Mouse (Mus musculus) liver, postnatal 0 days (tissue): ENCODE data around the gene Fmn2.

ENCODE experiments used
- CTCF ChIP-seq: sonication (generic); IDR thresholded peaks from 2 replicates; pipeline ENCODE4 v1.5.1; 2016; ENCODE audit warnings: antibody characterized with exemption, low read depth
- EP300 ChIP-seq: IDR thresholded peaks from 2 replicates; pipeline ENCODE4 v1.6.1; 2016; ENCODE audit warnings: antibody characterized with exemption, low read depth, mild to moderate bottlenecking

DNA sequence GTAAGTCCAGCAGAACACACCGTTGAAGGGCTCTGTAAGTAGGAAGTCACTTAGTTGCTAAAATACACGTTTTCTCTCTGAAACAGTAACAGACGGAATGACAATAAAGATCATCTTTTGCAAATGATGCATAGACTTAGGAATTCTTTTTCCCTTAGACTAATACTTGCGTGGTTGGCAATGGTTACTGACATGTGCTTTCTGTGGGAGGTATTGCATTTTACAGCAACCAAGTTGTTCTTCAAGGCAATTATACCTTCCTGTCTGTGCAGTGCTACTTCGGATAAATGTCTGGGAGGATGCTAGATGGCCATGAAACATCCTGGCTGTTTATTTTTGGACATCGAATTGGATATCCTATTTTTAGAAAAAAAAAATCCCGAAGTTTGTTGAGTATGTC is 11.8 kb downstream of the Fmn2 start:
- TF ChIP-seq EP300 (no peak), CTCF (no peak)
